Mouse (Mus musculus): Measurements from ENCODE around the gene Fmod. TPM values are rescaled to one million over a fixed set of nuclear protein-coding genes. Genes with fewer than 3 reads are reported as not detected.

The Fmod gene
- polyA plus RNA-seq, 1 experiment: not detected

DNA sequence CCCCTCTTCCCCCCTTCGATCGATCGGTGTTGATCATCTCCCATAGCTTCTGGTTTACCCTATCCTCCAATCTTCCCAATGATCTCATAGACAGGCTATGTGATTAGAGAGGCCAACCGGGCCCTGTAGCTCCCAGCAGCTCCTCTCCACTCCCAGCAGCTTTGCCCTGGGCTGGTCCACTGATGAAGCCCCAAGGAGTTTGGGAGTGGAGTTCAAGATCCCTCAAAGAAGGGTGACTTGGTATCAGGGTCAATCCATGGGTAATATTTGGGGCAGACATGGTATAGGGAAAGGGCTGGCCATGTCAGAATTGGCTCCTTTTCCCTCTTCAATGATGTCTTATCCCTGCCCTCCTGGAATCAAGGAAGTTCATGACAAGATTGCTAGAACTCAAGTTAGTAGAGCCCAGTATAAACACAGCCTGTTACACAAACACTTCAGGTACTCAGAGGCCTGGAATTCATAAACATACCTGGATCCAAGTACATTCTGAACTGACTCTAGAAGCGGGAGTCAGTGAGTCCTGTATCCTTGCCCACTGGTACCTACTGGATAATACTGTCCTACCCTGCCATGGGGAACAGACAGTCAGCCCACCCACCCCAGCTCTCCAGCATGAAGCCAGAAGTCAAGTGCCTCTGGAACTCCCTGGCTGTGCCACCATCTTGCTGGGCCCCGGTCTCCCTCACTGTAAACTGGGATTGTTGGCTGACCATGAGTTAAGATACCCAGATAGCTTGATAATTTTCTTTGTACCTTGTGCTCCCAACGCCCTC is 60.2 kb downstream of the Fmod start:
- H3K4me3 ChIP-seq (replicated peaks; ENCODE audit: control insufficient read depth, low read depth, low read length): no peak overlapping the region
- WGBS: 82% methylated on average over 7 of the region's 7 CpGs
- H3K27ac ChIP-seq (ENCODE audit: control insufficient read depth, insufficient read depth, low read depth, low read length, poor library complexity): peak overlapping the region; percentile 94
- TF ChIP-seq CTCF (IDR thresholded peaks at IDR 0.05; ENCODE audit: control insufficient read depth, insufficient read depth, low read length) (no peak), POLR2A (IDR thresholded peaks at IDR 0.05; ENCODE audit: borderline replicate concordance, control insufficient read depth, low read depth, low read length) (no peak)
- H3K4me1 ChIP-seq (ENCODE audit: control insufficient read depth, insufficient read depth, low read length): peaks cover 20% of the 10 kb centered on the region

Other genes with a start within 250 kb of the Fmod start
- gene Atp2b4, start 236.2 kb upstream of the Fmod start, polyA plus RNA-seq (2011; ENCODE audit: insufficient read depth, insufficient read length, low replicate concordance, missing spikeins): 37.6 and 43.7 TPM in 2 replicates
- not detected in 2 replicates for gene Optc, start 129.3 kb upstream of the Fmod start, polyA plus RNA-seq (2011; ENCODE audit: insufficient read depth, insufficient read length, low replicate concordance, missing spikeins)
- gene Prelp, start 115.8 kb upstream of the Fmod start, polyA plus RNA-seq (2011; ENCODE audit: insufficient read depth, insufficient read length, low replicate concordance, missing spikeins): 1.8 and 4.5 TPM in 2 replicates
- gene Btg2, start 41.9 kb downstream of the Fmod start, polyA plus RNA-seq (2011; ENCODE audit: insufficient read depth, insufficient read length, low replicate concordance, missing spikeins): 79.9 and 89.5 TPM in 2 replicates
- not detected in 2 replicates for gene Chit1, start 74.0 kb downstream of the Fmod start, polyA plus RNA-seq (2011; ENCODE audit: insufficient read depth, insufficient read length, low replicate concordance, missing spikeins)
- gene Chil1, start 144.9 kb downstream of the Fmod start, polyA plus RNA-seq (2011; ENCODE audit: insufficient read depth, insufficient read length, low replicate concordance, missing spikeins): 37.4 and 135 TPM in 2 replicates
- gene Mybph, start 156.2 kb downstream of the Fmod start, polyA plus RNA-seq (2011; ENCODE audit: insufficient read depth, insufficient read length, low replicate concordance, missing spikeins): not detected in 2 replicates
- gene Adora1, start 198.2 kb downstream of the Fmod start, polyA plus RNA-seq (2011; ENCODE audit: insufficient read depth, insufficient read length, low replicate concordance, missing spikeins): not detected in 2 replicates

Data from bone marrow, adult 2 months (tissue).